Mouse (Mus musculus) liver, embryonic 13.5 days (tissue): ENCODE data around the gene Kdm1b. TPM values are rescaled to one million over a fixed set of nuclear protein-coding genes. Genes with fewer than 3 reads are reported as not detected.

Source experiments
- ATAC-seq: fragments of 200-750 bp; cut with Nextera tagmentation; 2 replicates; pipeline ENCODE4 v1.8.0; 2017; ENCODE audit warnings: low read depth, mild to moderate bottlenecking, moderate number of reproducible peaks, moderate library complexity
- DNase-seq: peaks from one replicate; pipeline ENCODE4 v3.0.0; 2022
- H3K27ac ChIP-seq: fragments of 300-500 bp; sonication (generic); 2 replicates; pipeline ENCODE4 v1.5.1; 2015; ENCODE audit warnings: moderate library complexity, mild to moderate bottlenecking, inconsistent platforms
- H3K27me3 ChIP-seq: fragments of 300-500 bp; sonication (generic); 2 replicates; pipeline ENCODE4 v1.6.1; 2015; ENCODE audit warnings: mild to moderate bottlenecking, inconsistent platforms
- H3K36me3 ChIP-seq: fragments of 300-500 bp; sonication (generic); 2 replicates; pipeline ENCODE4 v1.6.1; 2015; ENCODE audit warnings: mild to moderate bottlenecking, inconsistent platforms
- H3K4me1 ChIP-seq: fragments of 300-500 bp; sonication (generic); replicated peaks from 2 replicates; pipeline ENCODE4 v1.6.1; 2015; ENCODE audit warnings: inconsistent platforms
- H3K4me2 ChIP-seq: fragments of 300-500 bp; sonication (generic); 2 replicates; pipeline ENCODE4 v1.6.1; 2015; ENCODE audit warnings: inconsistent platforms, mild to moderate bottlenecking, moderate library complexity
- H3K4me3 ChIP-seq: fragments of 300-500 bp; sonication (generic); replicated peaks from 2 replicates; pipeline ENCODE4 v1.5.1; 2015; ENCODE audit warnings: mild to moderate bottlenecking, inconsistent platforms
- H3K9ac ChIP-seq: fragments of 300-500 bp; sonication (generic); 2 replicates; pipeline ENCODE4 v1.6.1; 2015; ENCODE audit warnings: mild to moderate bottlenecking, inconsistent platforms
- H3K9me3 ChIP-seq: fragments of 300-500 bp; sonication (generic); replicated peaks from 2 replicates; pipeline ENCODE4 v1.6.1; 2016; ENCODE audit warnings: inconsistent platforms
- WGBS: fragments of 180-500 bp; shearing (Covaris S2); methylation state at CpG from one replicate; pipeline ENCODE4 v1.1.7; 2015; ENCODE audit not compliant: insufficient replicate concordance; 5-methylcytosine and 5-hydroxymethylcytosine counted together
- polyA plus RNA-seq: library from polyadenylated mRNA; unstranded; fragments of >200 nt; fragmentation: Nextera tagmentation; extraction: Ambion mirVana; gene quantifications from 2 replicates; pipeline ENCODE4 v1.2.1, GENCODE M21; 2015

Kdm1b gene
- polyA plus RNA-seq, 1 experiment from 2014 or later: 3.0 TPM

GRCm38 (mm10) chr13:47033602-47034001, 9.7 kb upstream of the Kdm1b start:
- ATAC-seq (no peak), DNase-seq (no peak)
- Histone ChIP-seq H3K4me1 (0 out of 2 replicates have a peak, but pooled peaks cover 2% of the 10 kb centered on the region), H3K27me3 (no peaks in the 10 kb centered on the region), H3K9me3 (no peaks in the 10 kb centered on the region), H3K4me2 (no peak overlapping the region), H3K9ac (no peak overlapping the region), H3K27ac (no peak overlapping the region), H3K4me3 (no peak overlapping the region), H3K36me3 (no peaks in the 10 kb centered on the region)
- WGBS: 75% methylated on average over 4 of the region's 4 CpGs

- H3K9me3 ChIP-seq: no peaks in the 10 kb centered on the region
- 66% methylated on average over 6 of the region's 6 CpGs for WGBS
Measured at GRCm38 (mm10) chr13:47037946-47038345, 5.4 kb upstream of the Kdm1b start.

GRCm38 (mm10) chr13:47040061-47040460, 3.2 kb upstream of the Kdm1b start:
- Histone ChIP-seq H3K27me3 (peaks cover 12% of the 10 kb centered on the region), H3K4me2 (no peak overlapping the region), H3K27ac (no peak overlapping the region), H3K9ac (no peak overlapping the region), H3K36me3 (no peaks in the 10 kb centered on the region), H3K4me1 (peaks cover 30% of the 10 kb centered on the region), H3K4me3 (no peak overlapping the region), H3K9me3 (no peaks in the 10 kb centered on the region)
- ATAC-seq (no peak), DNase-seq (no peak)
- 80% methylated on average over 5 of the region's 5 CpGs for WGBS

More at GRCm38 (mm10) chr13:47037946-47038345, 5.4 kb upstream of the Kdm1b start:
- Histone ChIP-seq H3K36me3 (no peaks in the 10 kb centered on the region), H3K9ac (no peak overlapping the region), H3K4me3 (no peak overlapping the region), H3K4me1 (peaks cover 11% of the 10 kb centered on the region), H3K27ac (no peak overlapping the region), H3K27me3 (no peaks in the 10 kb centered on the region), H3K4me2 (no peak overlapping the region)
- DNase-seq (no peak), ATAC-seq (no peak)

GRCm38 (mm10) chr13:47042024-47042633, 1.2 kb upstream of the Kdm1b start:
- ATAC-seq: no peak

DNA sequence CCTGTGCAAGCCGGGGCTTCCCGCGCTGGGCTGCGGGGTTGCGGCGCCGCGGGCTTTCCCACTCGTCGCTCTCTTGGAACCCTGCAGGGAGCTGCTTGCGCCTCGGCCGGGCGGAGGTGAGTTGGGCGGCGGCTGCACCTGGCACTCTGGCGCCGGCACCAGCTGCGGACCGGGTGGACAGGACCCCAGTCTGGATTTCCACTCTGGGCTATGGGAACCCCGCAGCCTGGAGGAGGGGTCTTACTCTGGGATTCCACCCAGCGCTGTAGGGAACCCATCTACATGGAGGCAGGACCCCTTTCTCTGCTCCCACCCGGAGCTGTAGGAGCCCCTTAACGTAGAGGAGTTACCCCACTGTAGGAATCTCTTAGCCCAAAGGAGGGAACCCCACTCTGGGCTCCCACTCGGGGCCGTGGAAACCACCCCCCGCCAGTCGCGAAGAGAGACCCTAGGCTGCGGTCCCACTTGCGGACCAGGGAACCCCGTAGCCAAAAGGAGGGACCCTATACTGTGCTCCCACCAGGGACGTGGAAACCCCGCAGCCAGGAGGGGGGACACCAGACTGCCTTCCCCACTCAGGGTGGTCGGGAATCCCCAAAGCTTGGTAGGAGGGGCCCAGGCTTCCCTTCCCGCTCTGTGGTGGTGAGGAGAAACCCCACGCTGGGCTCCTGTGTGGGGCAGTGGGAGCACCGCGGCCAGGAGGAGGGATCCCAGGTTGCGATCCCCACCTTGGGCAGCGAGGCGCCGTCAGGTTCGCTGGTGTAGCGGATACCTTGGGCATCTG, 726 bp downstream of the Kdm1b start:
- H3K4me3 ChIP-seq: peak overlapping the region; percentile 77
- DNase-seq (peak; percentile 11), ATAC-seq (no peak; the same call in none of the 2 replicates)
- no peak overlapping the region for H3K27ac ChIP-seq
- peaks cover 19% of the 10 kb centered on the region for H3K27me3 ChIP-seq
- peak overlapping the region; percentile 93 for H3K4me2 ChIP-seq
- peaks cover 3% of the 10 kb centered on the region for H3K36me3 ChIP-seq
- WGBS: 4% methylated on average over 45 of the region's 45 CpGs
- H3K9me3 ChIP-seq: no peaks in the 10 kb centered on the region
- peak overlapping the region; percentile 83 for H3K9ac ChIP-seq
- peaks cover 30% of the 10 kb centered on the region for H3K4me1 ChIP-seq

More at GRCm38 (mm10) chr13:47042024-47042633, 1.2 kb upstream of the Kdm1b start:
- Histone ChIP-seq H3K4me1 (peaks cover 30% of the 10 kb centered on the region), H3K27ac (no peak overlapping the region), H3K4me2 (peak overlapping the region; percentile 93), H3K36me3 (no peaks in the 10 kb centered on the region), H3K27me3 (peaks cover 19% of the 10 kb centered on the region), H3K9ac (peak overlapping the region; percentile 56), H3K4me3 (peak overlapping the region; percentile 77), H3K9me3 (no peaks in the 10 kb centered on the region)
- 51% methylated on average over 8 of the region's 8 CpGs for WGBS
- DNase-seq: no peak

DNA sequence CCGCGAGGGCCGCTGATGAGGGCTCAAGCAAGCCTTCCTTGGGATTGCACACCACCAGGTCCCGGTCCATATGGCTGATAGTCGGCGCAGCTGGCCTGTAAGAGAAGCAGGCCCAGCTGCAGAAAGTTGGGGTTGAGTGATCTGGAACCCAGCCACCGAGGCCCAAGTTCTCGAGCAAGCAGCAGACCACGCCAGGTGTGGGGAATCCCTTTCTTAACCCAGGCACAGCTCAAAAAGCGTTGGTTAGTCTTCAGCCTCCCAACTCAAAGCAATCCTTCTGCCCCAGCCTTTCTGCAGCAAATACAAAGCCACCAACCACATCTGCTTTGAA, 1.3 kb downstream of the Kdm1b start, which contains the start of gene Tpmt:
Tpmt (minus strand) TSS at position 121 of the 331 bp plus-strand sequence.
- no peaks in the 10 kb centered on the region for H3K9me3 ChIP-seq
- peak within 1 kb of the TSS; percentile 15; the same call in 1 of the 2 replicates for H3K27ac ChIP-seq
- peaks cover 9% of the 10 kb centered on the region for H3K36me3 ChIP-seq
- no peak for ATAC-seq
- peak within 1 kb of the TSS; percentile 93 for H3K4me2 ChIP-seq
- H3K9ac ChIP-seq: peak within 1 kb of the TSS; percentile 83
- peaks cover 30% of the 10 kb centered on the region for H3K4me1 ChIP-seq
- no peak for DNase-seq
- H3K4me3 ChIP-seq: peak within 1 kb of the TSS; percentile 77
- peaks cover 19% of the 10 kb centered on the region for H3K27me3 ChIP-seq
- 21% methylated on average over 10 of the region's 10 CpGs for WGBS

DNA sequence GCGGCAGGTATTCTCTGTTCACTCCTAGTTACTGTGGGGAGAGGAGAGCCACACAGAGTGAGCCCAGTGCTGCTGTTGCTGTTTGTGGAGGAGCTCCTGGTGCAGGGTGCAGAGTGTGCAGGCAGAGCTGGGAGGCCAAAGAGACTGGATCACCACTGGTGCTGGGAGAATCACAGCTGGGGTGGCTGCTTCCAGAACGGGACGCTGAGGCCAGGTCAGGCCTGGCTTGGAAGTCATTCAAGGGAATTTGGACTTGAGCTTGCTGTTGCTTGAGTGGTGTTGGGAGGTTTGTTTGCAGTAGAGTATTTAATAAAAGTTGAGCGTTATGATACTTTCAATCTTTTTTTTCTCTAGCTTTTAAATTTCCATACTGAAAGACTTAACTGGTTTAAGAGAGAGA, 4.7 kb downstream of the Kdm1b start:
- Histone ChIP-seq H3K27me3 (peaks cover 19% of the 10 kb centered on the region), H3K4me1 (peaks cover 19% of the 10 kb centered on the region), H3K9me3 (no peaks in the 10 kb centered on the region), H3K9ac (no peak overlapping the region), H3K36me3 (peaks cover 17% of the 10 kb centered on the region), H3K27ac (no peak overlapping the region), H3K4me3 (no peak overlapping the region), H3K4me2 (no peak overlapping the region)
- DNase-seq (no peak), ATAC-seq (no peak)
- 82% methylated on average over 4 of the region's 4 CpGs for WGBS

- Histone ChIP-seq H3K9me3 (no peaks in the 10 kb centered on the region), H3K9ac (no peak overlapping the region), H3K4me1 (no peaks in the 10 kb centered on the region), H3K4me2 (no peak overlapping the region), H3K27ac (no peak overlapping the region), H3K36me3 (peaks cover 17% of the 10 kb centered on the region), H3K4me3 (no peak overlapping the region), H3K27me3 (peaks cover 7% of the 10 kb centered on the region; the same call in 1 of the 2 replicates)
- DNase-seq (no peak), ATAC-seq (no peak)
- WGBS: 57% methylated on average over 4 of the region's 4 CpGs
Measured at GRCm38 (mm10) chr13:47050009-47050408, 6.7 kb downstream of the Kdm1b start.

- DNase-seq (no peak), ATAC-seq (no peak)
- 70% methylated on average over 10 of the region's 10 CpGs for WGBS
- H3K4me1 ChIP-seq: no peaks in the 10 kb centered on the region
- no peaks in the 10 kb centered on the region for H3K9me3 ChIP-seq
- no peak overlapping the region for H3K4me2 ChIP-seq
- no peak overlapping the region for H3K4me3 ChIP-seq
- H3K27ac ChIP-seq: no peak overlapping the region
- H3K9ac ChIP-seq: no peak overlapping the region
- peaks cover 16% of the 10 kb centered on the region for H3K36me3 ChIP-seq
- no peaks in the 10 kb centered on the region for H3K27me3 ChIP-seq
Measured at GRCm38 (mm10) chr13:47053971-47054370, 10.7 kb downstream of the Kdm1b start.

GRCm38 (mm10) chr13:47056126-47056525, 12.8 kb downstream of the Kdm1b start:
- H3K9ac ChIP-seq: no peak overlapping the region
- WGBS: 76% methylated on average over 11 of the region's 11 CpGs
- H3K4me1 ChIP-seq: no peaks in the 10 kb centered on the region
- no peak overlapping the region for H3K4me3 ChIP-seq
- no peaks in the 10 kb centered on the region for H3K9me3 ChIP-seq
- no peaks in the 10 kb centered on the region for H3K27me3 ChIP-seq
- ATAC-seq (no peak), DNase-seq (no peak)
- H3K4me2 ChIP-seq: no peak overlapping the region
- no peak overlapping the region for H3K27ac ChIP-seq
- peaks cover 14% of the 10 kb centered on the region for H3K36me3 ChIP-seq

- H3K4me2 ChIP-seq: no peak overlapping the region
- no peaks in the 10 kb centered on the region; the same call in 1 of the 2 replicates for H3K4me1 ChIP-seq
- no peaks in the 10 kb centered on the region for H3K9me3 ChIP-seq
- no peak overlapping the region for H3K4me3 ChIP-seq
- no peak for DNase-seq
- peaks cover 12% of the 10 kb centered on the region for H3K36me3 ChIP-seq
- WGBS: 77% methylated on average over 5 of the region's 5 CpGs
- H3K9ac ChIP-seq: no peak overlapping the region
- H3K27me3 ChIP-seq: no peaks in the 10 kb centered on the region
- ATAC-seq: no peak
- H3K27ac ChIP-seq: no peak overlapping the region
Measured at GRCm38 (mm10) chr13:47056781-47057180, 13.5 kb downstream of the Kdm1b start.
